Mouse (Mus musculus): ENCODE data around the gene Dip2c. TPM values are rescaled to one million over a fixed set of nuclear protein-coding genes. Genes with fewer than 3 reads are reported as not detected.

The Dip2c gene
- polyA plus RNA-seq, 1 experiment from 2014 or later = 12.3 TPM

GRCm38 (mm10) chr13:9489696-9490095 lies 213.4 kb downstream of the Dip2c start:
- H3K36me3 ChIP-seq (ENCODE audit: control insufficient read depth, insufficient read depth) = no peaks in the 10 kb centered on the region
- H3K27ac ChIP-seq (ENCODE audit: low read length) = no peak overlapping the region
- no peak overlapping the region for H3K9ac ChIP-seq (replicated peaks; ENCODE audit: low read depth, low read length)
- H3K4me2 ChIP-seq (ENCODE audit: low read length) = no peak overlapping the region
- 91% methylated on average over 3 of the region's 3 CpGs for WGBS
- H3K27me3 ChIP-seq (replicated peaks; ENCODE audit: control insufficient read depth, insufficient read depth, low read length) = no peaks in the 10 kb centered on the region
- no peaks in the 10 kb centered on the region for H3K4me1 ChIP-seq (replicated peaks; ENCODE audit: control insufficient read depth, insufficient read depth, low read length)
- no peak overlapping the region for H3K4me3 ChIP-seq (replicated peaks; ENCODE audit: low read length)
- no peaks in the 10 kb centered on the region for H3K9me3 ChIP-seq (ENCODE audit: control insufficient read depth, low read length)
- ATAC-seq = no peak

GRCm38 (mm10) chr13:9494726-9495125 lies 218.4 kb downstream of the Dip2c start:
- no peaks in the 10 kb centered on the region for H3K27me3 ChIP-seq (replicated peaks; ENCODE audit: control insufficient read depth, insufficient read depth, low read length)
- peak overlapping the region; percentile 7; the same call in 1 of the 2 replicates for H3K4me3 ChIP-seq (replicated peaks; ENCODE audit: low read length)
- no peak overlapping the region for H3K27ac ChIP-seq (ENCODE audit: low read length)
- H3K36me3 ChIP-seq (ENCODE audit: control insufficient read depth, insufficient read depth) = no peaks in the 10 kb centered on the region
- H3K9ac ChIP-seq (replicated peaks; ENCODE audit: low read depth, low read length) = no peak overlapping the region
- H3K4me2 ChIP-seq (ENCODE audit: low read length) = peak overlapping the region; percentile 31; the same call in 1 of the 2 replicates
- 65% methylated on average over 21 of the region's 21 CpGs for WGBS
- H3K9me3 ChIP-seq (ENCODE audit: control insufficient read depth, low read length) = no peaks in the 10 kb centered on the region
- ATAC-seq = peak; percentile 62; the same call in 1 of the 2 replicates
- H3K4me1 ChIP-seq (replicated peaks; ENCODE audit: control insufficient read depth, insufficient read depth, low read length) = no peaks in the 10 kb centered on the region

GRCm38 (mm10) chr13:9504118-9504856 lies 228.0 kb downstream of the Dip2c start:
- no peak overlapping the region for H3K4me2 ChIP-seq (ENCODE audit: low read length)
- H3K27me3 ChIP-seq (replicated peaks; ENCODE audit: control insufficient read depth, insufficient read depth, low read length) = no peaks in the 10 kb centered on the region
- H3K27ac ChIP-seq (ENCODE audit: low read length) = no peak overlapping the region
- H3K4me3 ChIP-seq (replicated peaks; ENCODE audit: low read length) = no peak overlapping the region
- peak; percentile 36; the same call in 1 of the 2 replicates for ATAC-seq
- WGBS = 60% methylated on average over 6 of the region's 6 CpGs
- no peak overlapping the region for H3K9ac ChIP-seq (replicated peaks; ENCODE audit: low read depth, low read length)
- H3K9me3 ChIP-seq (ENCODE audit: control insufficient read depth, low read length) = no peaks in the 10 kb centered on the region
- H3K4me1 ChIP-seq (replicated peaks; ENCODE audit: control insufficient read depth, insufficient read depth, low read length) = peaks cover 11% of the 10 kb centered on the region
- no peaks in the 10 kb centered on the region for H3K36me3 ChIP-seq (ENCODE audit: control insufficient read depth, insufficient read depth)

GRCm38 (mm10) chr13:9538556-9538955 lies 262.2 kb downstream of the Dip2c start:
- no peaks in the 10 kb centered on the region for H3K9me3 ChIP-seq (ENCODE audit: control insufficient read depth, low read length)
- no peak overlapping the region for H3K9ac ChIP-seq (replicated peaks; ENCODE audit: low read depth, low read length)
- ATAC-seq = no peak
- no peaks in the 10 kb centered on the region for H3K4me1 ChIP-seq (replicated peaks; ENCODE audit: control insufficient read depth, insufficient read depth, low read length)
- no peaks in the 10 kb centered on the region; the same call in 1 of the 2 replicates for H3K36me3 ChIP-seq (ENCODE audit: control insufficient read depth, insufficient read depth)
- no peak overlapping the region for H3K4me2 ChIP-seq (ENCODE audit: low read length)
- no peak overlapping the region for H3K27ac ChIP-seq (ENCODE audit: low read length)
- no peaks in the 10 kb centered on the region for H3K27me3 ChIP-seq (replicated peaks; ENCODE audit: control insufficient read depth, insufficient read depth, low read length)
- no peak overlapping the region for H3K4me3 ChIP-seq (replicated peaks; ENCODE audit: low read length)

GRCm38 (mm10) chr13:9547698-9548344 lies 271.5 kb downstream of the Dip2c start:
- no peak overlapping the region for H3K4me3 ChIP-seq (replicated peaks; ENCODE audit: low read length)
- H3K36me3 ChIP-seq (ENCODE audit: control insufficient read depth, insufficient read depth) = no peaks in the 10 kb centered on the region
- H3K9ac ChIP-seq (replicated peaks; ENCODE audit: low read depth, low read length) = no peak overlapping the region
- no peaks in the 10 kb centered on the region for H3K9me3 ChIP-seq (ENCODE audit: control insufficient read depth, low read length)
- H3K4me2 ChIP-seq (ENCODE audit: low read length) = no peak overlapping the region
- 15% methylated on average over 9 of the region's 9 CpGs for WGBS
- no peak for ATAC-seq
- H3K4me1 ChIP-seq (replicated peaks; ENCODE audit: control insufficient read depth, insufficient read depth, low read length) = no peaks in the 10 kb centered on the region
- no peak overlapping the region for H3K27ac ChIP-seq (ENCODE audit: low read length)
- H3K27me3 ChIP-seq (replicated peaks; ENCODE audit: control insufficient read depth, insufficient read depth, low read length) = no peaks in the 10 kb centered on the region

GRCm38 (mm10) chr13:9562099-9562498 lies 285.8 kb downstream of the Dip2c start:
- 69% methylated on average over 1 of the region's 1 CpGs for WGBS
- ATAC-seq = no peak

GRCm38 (mm10) chr13:9562921-9563320 lies 286.6 kb downstream of the Dip2c start:
- 11% methylated on average over 2 of the region's 2 CpGs for WGBS
- no peak for ATAC-seq

More at GRCm38 (mm10) chr13:9562099-9562498, 285.8 kb downstream of the Dip2c start:
- Histone ChIP-seq H3K9ac (replicated peaks; ENCODE audit: low read depth, low read length) (no peak overlapping the region), H3K27ac (ENCODE audit: low read length) (no peak overlapping the region), H3K4me2 (ENCODE audit: low read length) (no peak overlapping the region), H3K27me3 (replicated peaks; ENCODE audit: control insufficient read depth, insufficient read depth, low read length) (no peaks in the 10 kb centered on the region), H3K36me3 (ENCODE audit: control insufficient read depth, insufficient read depth) (0 out of 2 replicates have a peak, but pooled peaks cover 2% of the 10 kb centered on the region), H3K4me3 (replicated peaks; ENCODE audit: low read length) (no peak overlapping the region), H3K4me1 (replicated peaks; ENCODE audit: control insufficient read depth, insufficient read depth, low read length) (no peaks in the 10 kb centered on the region), H3K9me3 (ENCODE audit: control insufficient read depth, low read length) (no peaks in the 10 kb centered on the region)

GRCm38 (mm10) chr13:9568852-9569251 lies 292.5 kb downstream of the Dip2c start:
- Histone ChIP-seq H3K36me3 (ENCODE audit: control insufficient read depth, insufficient read depth) (peaks cover 8% of the 10 kb centered on the region; the same call in 1 of the 2 replicates), H3K4me3 (replicated peaks; ENCODE audit: low read length) (no peak overlapping the region), H3K27me3 (replicated peaks; ENCODE audit: control insufficient read depth, insufficient read depth, low read length) (no peaks in the 10 kb centered on the region), H3K9me3 (ENCODE audit: control insufficient read depth, low read length) (no peaks in the 10 kb centered on the region), H3K27ac (ENCODE audit: low read length) (no peak overlapping the region), H3K9ac (replicated peaks; ENCODE audit: low read depth, low read length) (no peak overlapping the region), H3K4me1 (replicated peaks; ENCODE audit: control insufficient read depth, insufficient read depth, low read length) (no peaks in the 10 kb centered on the region), H3K4me2 (ENCODE audit: low read length) (no peak overlapping the region)
- 78% methylated on average over 5 of the region's 5 CpGs for WGBS
- ATAC-seq = no peak

More at GRCm38 (mm10) chr13:9562921-9563320, 286.6 kb downstream of the Dip2c start:
- H3K9ac ChIP-seq (replicated peaks; ENCODE audit: low read depth, low read length) = no peak overlapping the region
- H3K4me3 ChIP-seq (replicated peaks; ENCODE audit: low read length) = no peak overlapping the region
- H3K4me2 ChIP-seq (ENCODE audit: low read length) = no peak overlapping the region
- H3K27me3 ChIP-seq (replicated peaks; ENCODE audit: control insufficient read depth, insufficient read depth, low read length) = no peaks in the 10 kb centered on the region
- H3K9me3 ChIP-seq (ENCODE audit: control insufficient read depth, low read length) = no peaks in the 10 kb centered on the region
- 0 out of 2 replicates have a peak, but pooled peaks cover 2% of the 10 kb centered on the region for H3K36me3 ChIP-seq (ENCODE audit: control insufficient read depth, insufficient read depth)
- H3K27ac ChIP-seq (ENCODE audit: low read length) = no peak overlapping the region
- H3K4me1 ChIP-seq (replicated peaks; ENCODE audit: control insufficient read depth, insufficient read depth, low read length) = no peaks in the 10 kb centered on the region

- H3K4me2 ChIP-seq (ENCODE audit: low read length) = no peak overlapping the region
- no peak for ATAC-seq
- WGBS = 84% methylated on average over 4 of the region's 4 CpGs
Observed at GRCm38 (mm10) chr13:9576686-9577085, 300.4 kb downstream of the Dip2c start.

More at GRCm38 (mm10) chr13:9576686-9577085, 300.4 kb downstream of the Dip2c start:
- no peak overlapping the region for H3K4me3 ChIP-seq (replicated peaks; ENCODE audit: low read length)
- peaks cover 6% of the 10 kb centered on the region; the same call in 1 of the 2 replicates for H3K36me3 ChIP-seq (ENCODE audit: control insufficient read depth, insufficient read depth)
- H3K27ac ChIP-seq (ENCODE audit: low read length) = no peak overlapping the region
- no peaks in the 10 kb centered on the region for H3K27me3 ChIP-seq (replicated peaks; ENCODE audit: control insufficient read depth, insufficient read depth, low read length)
- no peaks in the 10 kb centered on the region for H3K4me1 ChIP-seq (replicated peaks; ENCODE audit: control insufficient read depth, insufficient read depth, low read length)
- no peak overlapping the region for H3K9ac ChIP-seq (replicated peaks; ENCODE audit: low read depth, low read length)
- H3K9me3 ChIP-seq (ENCODE audit: control insufficient read depth, low read length) = no peaks in the 10 kb centered on the region

All from forebrain, embryonic 16.5 days (tissue).